Mouse (Mus musculus) adrenal gland, adult 2 months (tissue): ENCODE results near the gene Shroom1. TPM values are rescaled to one million over a fixed set of nuclear protein-coding genes. Genes with fewer than 3 reads are reported as not detected.

Experiments used
- DNase-seq: peaks from one replicate; pipeline ENCODE4 v3.0.0; 2021
- polyA plus RNA-seq: library from polyadenylated mRNA; depleted of rRNA; stranded (reverse); fragments of >200 nt; gene quantifications from 2 replicates; pipeline ENCODE4 v1.2.3, GENCODE M21; 2012
- total RNA-seq, 2 experiments: library from RNA; stranded (reverse); gene quantifications; 2 replicates each; pipeline ENCODE4 v1.2.3; 2021

Gene Shroom1
- total and polyA plus RNA-seq, 3 experiments = 3.5 to 5.0 (median 3.8) TPM

GRCm38 (mm10) chr11:53446183-53446582, 10.8 kb upstream of the Shroom1 start:
- no peak for DNase-seq

GRCm38 (mm10) chr11:53447996-53448395, 9.0 kb upstream of the Shroom1 start:
- DNase-seq = no peak

GRCm38 (mm10) chr11:53448529-53448928, 8.5 kb upstream of the Shroom1 start:
- peak; percentile 83 for DNase-seq

- DNase-seq = no peak
Measured at GRCm38 (mm10) chr11:53450070-53450705, 6.8 kb upstream of the Shroom1 start.

- no peak for DNase-seq
Measured at GRCm38 (mm10) chr11:53451361-53451760, 5.6 kb upstream of the Shroom1 start.

GRCm38 (mm10) chr11:53452396-53452795, 4.6 kb upstream of the Shroom1 start:
- peak; percentile 59 for DNase-seq

- no peak for DNase-seq
Measured at GRCm38 (mm10) chr11:53453031-53453430, 4.0 kb upstream of the Shroom1 start.

- no peak for DNase-seq
Measured at GRCm38 (mm10) chr11:53457372-53457954, 458 bp downstream of the Shroom1 start.

- no peak for DNase-seq
Measured at GRCm38 (mm10) chr11:53458996-53459395, 2.0 kb downstream of the Shroom1 start.

- no peak for DNase-seq
Measured at GRCm38 (mm10) chr11:53460192-53460591, 3.2 kb downstream of the Shroom1 start.

- DNase-seq = peak; percentile 47
Measured at GRCm38 (mm10) chr11:53461727-53462126, 4.7 kb downstream of the Shroom1 start.

GRCm38 (mm10) chr11:53463551-53464424, 6.8 kb downstream of the Shroom1 start:
- DNase-seq = peak; percentile 45

GRCm38 (mm10) chr11:53466231-53466971, 9.4 kb downstream of the Shroom1 start:
- DNase-seq = peak; percentile 84

GRCm38 (mm10) chr11:53469294-53469967, 12.4 kb downstream of the Shroom1 start:
- DNase-seq = no peak

- DNase-seq = peak; percentile 89
Measured at GRCm38 (mm10) chr11:53469968-53470695, 13.1 kb downstream of the Shroom1 start, which contains the start of gene Gm9837. Gene Gm9837, minus strand, starts transcription at chr11:53470479.

GRCm38 (mm10) chr11:53472709-53473108, 15.7 kb downstream of the Shroom1 start:
- no peak for DNase-seq

GRCm38 (mm10) chr11:53475620-53476019, 18.6 kb downstream of the Shroom1 start:
- DNase-seq = no peak

- no peak for DNase-seq
Measured at GRCm38 (mm10) chr11:53477833-53478232, 20.8 kb downstream of the Shroom1 start.

- DNase-seq = no peak
Measured at GRCm38 (mm10) chr11:53478383-53479170, 21.6 kb downstream of the Shroom1 start.
